Mouse (Mus musculus) testis, adult 2 months (tissue): Measurements from ENCODE around the gene Arl2.
"Not testable (repeated sequence)": the region's sequence is repeated elsewhere in the genome, so short reads cannot be mapped to it uniquely, and the experiment has no call there.

ENCODE experiments used
- CTCF ChIP-seq: fragments of 200-500 bp; IDR thresholded peaks from 2 replicates; pipeline ENCODE4 v1.5.1; 2012; ENCODE audit warnings: low read depth, mild to moderate bottlenecking, inconsistent platforms, low read length, moderate library complexity; ENCODE audit not compliant: control insufficient read depth, insufficient read depth, insufficient replicate concordance
- POLR2A ChIP-seq: fragments of 200-500 bp; IDR thresholded peaks from 2 replicates; pipeline ENCODE4 v1.6.1; 2012; ENCODE audit warnings: low read depth, mild to moderate bottlenecking, inconsistent platforms, low read length, moderate library complexity; ENCODE audit not compliant: control insufficient read depth

DNA sequence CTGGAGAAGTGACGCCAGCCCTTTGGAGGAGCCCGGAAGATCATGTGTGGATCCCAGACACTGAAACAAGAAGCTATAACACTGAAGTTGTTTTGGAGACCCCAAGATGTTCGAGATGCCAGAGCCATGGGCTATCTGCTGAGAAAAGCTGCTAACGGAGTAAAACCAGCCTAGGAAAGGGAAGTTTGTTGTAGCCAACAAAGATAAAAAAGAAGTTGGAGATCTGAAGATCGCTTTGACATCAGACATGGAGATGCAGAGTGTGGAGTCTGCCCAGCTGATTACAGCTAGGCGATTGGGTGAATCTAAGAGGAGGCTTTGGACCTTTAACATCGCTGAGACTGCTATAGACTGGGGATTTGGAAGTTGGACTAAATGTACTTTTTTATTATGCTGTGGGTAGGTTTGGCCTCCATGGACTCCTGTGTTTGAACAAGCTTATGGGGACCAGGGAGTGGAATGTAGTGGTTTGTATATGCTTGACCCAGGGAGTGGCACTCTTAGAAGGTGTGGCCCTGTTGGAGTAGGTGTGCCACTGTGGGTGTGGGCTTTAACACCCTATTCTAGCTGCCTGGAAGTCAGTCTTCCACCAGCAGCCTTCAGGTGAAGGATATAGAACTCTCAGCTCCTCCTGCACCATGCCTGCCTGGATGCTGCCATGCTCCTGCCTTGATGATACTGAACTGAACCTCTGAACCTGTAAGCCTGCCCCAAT lies 10.8 kb downstream of the Arl2 start:
- not testable (repeated sequence) for TF ChIP-seq POLR2A, CTCF
